In genomic region chr13:42459892-42460291, GRCm38 (mm10) we compare ENCODE assay signal across 10 mouse cellular contexts.
"Had no signal": no experiment of that assay in that cellular context is flagged by ENCODE, and none has a peak within 500 bp of the region (broad histone marks: within the 10 kb centered on the region; RNA-seq: fewer than 3 reads in every experiment).

No protein-coding gene starts in this region.

- DNase-seq: kidney, adult 18-20 months; kidney, postnatal 25 days; layer of hippocampus, adult 9-11 months; liver, embryonic 13.5 days; lung, adult 2 months; lung, postnatal 14 days; lung, postnatal 4 days; midbrain, embryonic 14.5 days; thymus, adult 2 months; thymus, postnatal 14 days had no signal
